Mouse (Mus musculus) lung, adult 2 months (tissue): ENCODE results near the gene Thap4. TPM values are rescaled to one million over a fixed set of nuclear protein-coding genes. Genes with fewer than 3 reads are reported as not detected.
"Not testable (repeated sequence)": the region's sequence is repeated elsewhere in the genome, so short reads cannot be mapped to it uniquely, and the experiment has no call there.

ENCODE experiments used
- DNase-seq: peaks from one replicate; pipeline ENCODE4 v3.0.0; 2022
- H3K4me1 ChIP-seq: fragments of 200-500 bp; 2 replicates; pipeline ENCODE4 v1.6.1; 2011; ENCODE audit warnings: low read length; ENCODE audit not compliant: control insufficient read depth, insufficient read depth
- H3K4me3 ChIP-seq: fragments of 200-500 bp; replicated peaks from 2 replicates; pipeline ENCODE3; 2011; ENCODE audit warnings: low read depth, mild to moderate bottlenecking, control low read depth, low read length; ENCODE audit errors: extremely low read depth
- CTCF ChIP-seq: fragments of 200-500 bp; IDR thresholded peaks from 2 replicates; pipeline ENCODE4 v1.5.1; 2011; ENCODE audit warnings: mild to moderate bottlenecking, low read length, control low read depth; ENCODE audit not compliant: insufficient read depth
- POLR2A ChIP-seq: fragments of 200-500 bp; IDR thresholded peaks from 2 replicates; pipeline ENCODE4 v1.6.1; 2011; ENCODE audit warnings: low read depth, mild to moderate bottlenecking, control low read depth, low read length, borderline replicate concordance; ENCODE audit errors: extremely low read depth
- WGBS: fragments of 180-500 bp; shearing (Covaris S2); methylation state at CpG from one replicate; pipeline ENCODE4 v1.1.7; 2018; 5-methylcytosine and 5-hydroxymethylcytosine counted together
- polyA plus RNA-seq: library from polyadenylated mRNA; depleted of rRNA; stranded (reverse); fragments of >200 nt; gene quantifications from 2 replicates; pipeline ENCODE4 v1.2.3, GENCODE M21; 2012

Gene Thap4
- polyA plus RNA-seq, 1 experiment = 29.3 TPM

DNA sequence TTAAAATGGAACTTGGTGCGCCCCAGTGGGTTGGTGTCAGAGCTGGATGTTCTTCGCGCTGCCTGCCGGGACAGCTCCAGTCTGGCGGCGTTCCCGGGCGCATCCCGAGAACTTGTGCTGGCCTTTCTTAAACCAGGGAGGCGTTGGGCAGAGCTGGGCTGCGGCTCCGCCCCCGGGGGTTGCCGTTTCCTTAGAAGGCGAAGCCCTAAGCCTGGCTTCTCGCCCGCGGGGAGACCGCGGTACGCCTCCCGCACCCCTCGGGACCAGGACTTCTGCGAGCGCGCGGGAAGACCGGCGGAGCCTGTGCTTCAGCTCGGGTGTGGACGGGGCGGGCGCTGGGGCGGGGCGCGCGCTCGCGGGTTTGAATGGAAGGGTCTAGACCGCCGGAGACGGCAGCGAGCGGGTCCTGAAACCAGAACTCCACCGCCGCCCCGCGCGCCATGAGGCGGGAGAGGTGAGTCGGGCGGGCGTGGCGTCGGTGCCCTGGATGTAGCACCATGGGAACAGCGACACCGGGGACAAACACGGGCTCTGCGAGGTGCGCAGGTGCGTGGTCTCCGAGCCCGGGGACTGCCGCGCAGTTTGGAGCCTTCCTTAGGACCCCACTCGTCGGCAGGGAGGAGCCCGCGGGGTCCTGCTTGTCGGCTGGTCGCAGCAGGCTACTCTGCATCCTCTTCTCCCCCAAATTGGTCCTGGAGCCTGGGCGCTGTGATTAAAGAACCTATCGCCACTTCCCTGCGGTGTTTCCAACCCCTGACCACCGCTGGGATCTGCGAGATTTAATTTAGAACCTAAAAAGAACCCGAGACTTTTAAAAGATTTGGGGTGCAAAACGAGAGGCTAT lies 69.0 kb downstream of the Thap4 start, which contains the start of gene Bok:
Gene Bok (plus strand): TSS at position 260 of the 844 bp plus-strand sequence.
- Histone ChIP-seq H3K4me1 (no peaks in the 10 kb centered on the region), H3K4me3 (peak within 1 kb of the TSS; percentile 37)
- TF ChIP-seq POLR2A (no peak), CTCF (no peak)
- WGBS = under 1% methylated on average over 78 of the region's 78 CpGs
- peak; percentile 47 for DNase-seq

- TF ChIP-seq POLR2A (no peak), CTCF (no peak)
- WGBS = 26% methylated on average over 7 of the region's 7 CpGs
- no peaks in the 10 kb centered on the region for H3K4me1 ChIP-seq
- no peak overlapping the region for H3K4me3 ChIP-seq
- DNase-seq = no peak
Observed at GRCm38 (mm10) chr1:93679889-93680568, 74.6 kb downstream of the Thap4 start.

- 38% methylated on average over 2 of the region's 2 CpGs for WGBS
- TF ChIP-seq POLR2A (no peak), CTCF (no peak)
- H3K4me1 ChIP-seq = no peaks in the 10 kb centered on the region
- no peak overlapping the region for H3K4me3 ChIP-seq
- no peak for DNase-seq
Observed at GRCm38 (mm10) chr1:93678386-93678785, 76.3 kb downstream of the Thap4 start.

DNA sequence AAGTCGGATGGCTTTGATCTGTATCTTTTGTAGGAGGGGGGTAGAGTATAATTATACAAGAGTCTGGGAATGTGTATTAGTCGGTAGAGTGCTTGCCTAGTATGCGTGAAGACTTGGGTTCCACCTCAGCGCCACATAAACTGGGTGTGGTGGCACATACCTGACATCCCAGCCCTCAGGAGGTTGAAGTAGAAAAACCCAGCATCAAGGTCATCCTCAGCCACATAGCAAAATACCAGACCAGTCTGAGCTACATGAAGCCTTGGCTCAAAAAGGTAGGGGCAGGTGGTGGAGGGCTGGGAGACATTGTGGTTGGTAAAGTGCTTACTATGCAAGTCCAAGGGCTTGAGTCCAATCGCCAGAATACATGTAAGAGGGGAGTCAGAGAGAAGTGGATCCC lies 82.0 kb downstream of the Thap4 start:
- Histone ChIP-seq H3K4me3 (no peak overlapping the region), H3K4me1 (no peaks in the 10 kb centered on the region)
- no peak for DNase-seq
- no peak for TF ChIP-seq POLR2A
- no peak for TF ChIP-seq CTCF
- WGBS = 86% methylated on average over 5 of the region's 5 CpGs

GRCm38 (mm10) chr1:93669941-93670340 lies 84.7 kb downstream of the Thap4 start:
- Histone ChIP-seq H3K4me3 (no peak overlapping the region), H3K4me1 (no peaks in the 10 kb centered on the region)
- TF ChIP-seq CTCF (no peak), POLR2A (no peak)
- no peak for DNase-seq

GRCm38 (mm10) chr1:93668791-93669548 lies 85.7 kb downstream of the Thap4 start:
- peak; percentile 71 for DNase-seq
- H3K4me1 ChIP-seq = no peaks in the 10 kb centered on the region
- TF ChIP-seq CTCF (peak; percentile 59), POLR2A (no peak)
- peak overlapping the region; percentile 85 for H3K4me3 ChIP-seq
- 9% methylated on average over 17 of the region's 17 CpGs for WGBS

- H3K4me1 ChIP-seq = no peaks in the 10 kb centered on the region
- 25% methylated on average over 13 of the region's 13 CpGs for WGBS
- H3K4me3 ChIP-seq = no peak overlapping the region
- DNase-seq = peak; percentile 26
- TF ChIP-seq POLR2A (no peak), CTCF (no peak)
Observed at GRCm38 (mm10) chr1:93667760-93668400, 86.8 kb downstream of the Thap4 start.

DNA sequence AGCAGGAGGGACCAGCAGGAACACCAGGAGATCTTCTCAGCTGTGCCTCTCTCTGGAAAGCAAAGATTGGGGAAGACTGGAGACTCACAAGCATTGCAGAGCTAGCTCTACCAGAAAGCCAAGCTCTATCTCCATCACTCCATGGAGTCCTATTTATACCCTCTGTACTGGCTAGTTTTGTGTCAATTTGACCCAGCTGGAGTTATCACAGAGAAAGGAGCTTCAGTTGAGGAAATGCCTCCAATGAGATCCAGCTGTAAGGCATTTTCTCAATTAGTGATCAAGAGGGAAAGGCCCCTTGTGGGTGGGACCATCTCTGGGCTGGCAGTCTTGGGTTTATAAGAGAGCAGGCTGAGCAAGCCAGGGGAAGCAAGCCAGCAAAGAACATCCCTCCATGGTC lies 96.1 kb downstream of the Thap4 start, which contains the start of gene Stk25:
Gene Stk25 (minus strand): TSS at position 101 of the 400 bp plus-strand sequence.
- DNase-seq, H3K4me3 ChIP-seq, H3K4me1 ChIP-seq: not testable (repeated sequence)

- DNase-seq = no peak
- Histone ChIP-seq H3K4me3 (no peak overlapping the region), H3K4me1 (no peaks in the 10 kb centered on the region)
- WGBS = 76% methylated on average over 5 of the region's 5 CpGs
- no peak for TF ChIP-seq POLR2A
Observed at GRCm38 (mm10) chr1:93657025-93657360, 97.7 kb downstream of the Thap4 start.
